ENCODE assay signal across 8 mouse cellular contexts in the genomic region with DNA sequence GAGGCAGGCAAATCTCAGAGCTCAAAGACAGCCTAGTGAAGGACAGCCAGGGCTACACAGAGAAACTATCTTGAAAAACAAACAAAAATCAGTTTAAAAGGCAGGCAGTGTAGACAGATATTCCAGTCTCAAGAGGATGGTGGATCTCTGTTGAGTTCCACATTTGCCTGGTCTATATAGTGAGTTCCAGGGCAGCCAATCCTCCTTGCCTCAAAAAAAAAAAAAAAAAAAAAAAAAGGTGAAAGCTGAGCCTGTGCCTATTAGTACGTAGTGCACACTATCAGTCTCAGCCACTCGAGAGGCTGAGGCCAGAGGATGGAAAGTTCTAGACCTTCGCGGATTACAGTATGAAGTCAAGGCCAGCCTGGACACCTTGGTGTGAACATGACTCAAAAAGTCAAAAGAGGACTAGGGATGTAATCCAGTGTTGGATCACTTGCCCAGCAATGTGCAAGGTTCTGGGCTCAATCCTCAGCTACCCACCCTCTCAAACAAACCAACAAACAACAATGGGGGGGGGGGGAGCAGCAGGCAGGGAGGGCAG. TPM values are rescaled to one million over a fixed set of nuclear protein-coding genes. Genes with fewer than 3 reads are reported as not detected.
DNase-seq lines count a peak whose midpoint lies in the region; ATAC-seq and TF ChIP-seq lines count a peak whose summit lies in the region.

No protein-coding gene starts in this region.

- 4% methylated on average over 4 of the region's 4 CpGs for WGBS in embryonic facial prominence, embryonic 15.5 days
- WGBS in limb, embryonic 10.5 days: 17% methylated on average over 4 of the region's 4 CpGs

- TF ChIP-seq POLR2A in myocyte (IDR thresholded peaks at IDR 0.05; ENCODE audit: insufficient read length, low read depth): no peak

- POLR2A ChIA-PET in Patski (lab: Charles Lee): interaction anchor here (0.6 to 1.0 kb wide), 2 partner anchors 15 to 61 kb away, joined by 3 to 4 read pairs; a partner anchor contains a TSS

- no peaks in the 10 kb centered on the region for H3K9me3 ChIP-seq in embryonic facial prominence, embryonic 15.5 days (replicated peaks)
- H3K9me3 ChIP-seq in limb, embryonic 10.5 days (replicated peaks): no peaks in the 10 kb centered on the region

- TF ChIP-seq CTCF in layer of hippocampus, adult 2 months (conservative IDR thresholded peaks at IDR 0.05): no peak
- TF ChIP-seq CTCF in Patski (IDR thresholded peaks at IDR 0.05): no peak

- peaks cover 40% of the 10 kb centered on the region for H3K79me2 ChIP-seq in myocyte (ENCODE audit: control insufficient read depth, insufficient read depth)

- peak overlapping the region; percentile 98 for H3K27ac ChIP-seq in layer of hippocampus, adult 2 months
- peak overlapping the region; percentile 95 for H3K27ac ChIP-seq in embryonic facial prominence, embryonic 15.5 days (replicated peaks)
- H3K27ac ChIP-seq in limb, embryonic 10.5 days: peak overlapping the region; percentile 98

- peak overlapping the region; percentile 92 for H3ac ChIP-seq in myocyte (ENCODE audit: control insufficient read depth, insufficient read length)

- DNase-seq in layer of hippocampus, adult 2 months (ENCODE audit: low spot score in 2 of 2): peak in 1 of 2 experiments; percentile 11
- DNase-seq in layer of hippocampus, postnatal 10 days (ENCODE audit: low spot score in 2 of 2): no peak
- DNase-seq in Patski (ENCODE audit: low read depth, low spot score): no peak
- DNase-seq in limb, embryonic 10.5 days (ENCODE audit: low spot score): no peak
- DNase-seq in frontal cortex, postnatal 36 days (ENCODE audit: low spot score in 2 of 2): no peak
- DNase-seq in frontal cortex, postnatal 25 days (ENCODE audit: low spot score in 2 of 2): no peak

- peak overlapping the region; percentile 66 for H3K4me2 ChIP-seq in embryonic facial prominence, embryonic 15.5 days (replicated peaks)
- H3K4me2 ChIP-seq in myocyte (ENCODE audit: low read depth): peak overlapping the region; percentile 85

- peaks cover 31% of the 10 kb centered on the region for H3K4me1 ChIP-seq in embryonic facial prominence, embryonic 15.5 days
- H3K4me1 ChIP-seq in limb, embryonic 10.5 days: peaks cover 20% of the 10 kb centered on the region

- H3K36me3 ChIP-seq in embryonic facial prominence, embryonic 15.5 days: peaks cover 10% of the 10 kb centered on the region; the same call in 1 of the 2 replicates
- H3K36me3 ChIP-seq in limb, embryonic 10.5 days: peaks cover 25% of the 10 kb centered on the region
- H3K36me3 ChIP-seq in myocyte (ENCODE audit: control insufficient read depth, insufficient read depth): peaks cover 5% of the 10 kb centered on the region

- peak overlapping the region; percentile 87 for H3K9ac ChIP-seq in embryonic facial prominence, embryonic 15.5 days

- peak; percentile 0 for ATAC-seq in Patski
- ATAC-seq in embryonic facial prominence, embryonic 15.5 days (ENCODE audit: insufficient number of reproducible peaks, low FRiP score, low TSS enrichment, low read depth): no peak

- CTCF ChIA-PET in Patski (lab: Charles Lee): interaction anchor here (0.7 to 3.0 kb wide), 4 partner anchors 12 to 60 kb away, joined by 3 to 13 read pairs (median 4); no protein-coding TSS in a partner anchor

- peak overlapping the region; percentile 100 for H3K4me3 ChIP-seq in layer of hippocampus, adult 2 months
- H3K4me3 ChIP-seq in embryonic facial prominence, embryonic 15.5 days (replicated peaks): peak overlapping the region; percentile 82
- peak overlapping the region; percentile 88 for H3K4me3 ChIP-seq in limb, embryonic 10.5 days
- peak overlapping the region; percentile 65 for H3K4me3 ChIP-seq in myocyte

- in situ Hi-C loops in Patski (cut with MboI; ENCODE audit: low pct_unique_long_range_greater_than_20kb): no loop called here

- no peaks in the 10 kb centered on the region for H3K27me3 ChIP-seq in Patski
- H3K27me3 ChIP-seq in embryonic facial prominence, embryonic 15.5 days: no peaks in the 10 kb centered on the region
- no peaks in the 10 kb centered on the region for H3K27me3 ChIP-seq in limb, embryonic 10.5 days (ENCODE audit: low read depth, poor library complexity, severe bottlenecking)
- no peaks in the 10 kb centered on the region for H3K27me3 ChIP-seq in myocyte (ENCODE audit: control insufficient read depth, insufficient read depth, insufficient read length)

TF ChIP-seq in myocyte, 11 proteins besides CTCF, POLR2A, EP300 and RAD21:
- TF ChIP-seq REST (IDR thresholded peaks at IDR 0.05; ENCODE audit: insufficient read depth, insufficient read length) (no peak), CEBPB (IDR thresholded peaks at IDR 0.05; ENCODE audit: insufficient read depth, poor library complexity, severe bottlenecking) (no peak), MAX (IDR thresholded peaks at IDR 0.05; ENCODE audit: low read depth) (no peak), MYOD1 (IDR thresholded peaks at IDR 0.05; ENCODE audit: control insufficient read depth in 1 of 3, insufficient read length in 2 of 3, low read depth in 2 of 3) (no peak), USF1 (IDR thresholded peaks at IDR 0.05; ENCODE audit: low read depth) (no peak)

RNA-seq across cellular contexts. Expression of a gene that starts 0.7 kb away (rescaled TPM):
- 100 to 1,000 TPM; 170 to 193 TPM for total RNA-seq in layer of hippocampus, adult 2 months (2021)
- 100 to 1,000 TPM; 196 to 200 TPM for total RNA-seq in layer of hippocampus, postnatal 10 days (2021)
- polyA plus RNA-seq in Patski (2021) (942 TPM), myocyte (2012; fragmentation: generic; extraction: Trizol) (130 TPM)
- 751 and 770 TPM in 2 replicates for polyA plus RNA-seq in embryonic facial prominence, embryonic 15.5 days (2015; fragmentation: Nextera tagmentation; extraction: Ambion mirVana)
- polyA plus RNA-seq in limb, embryonic 10.5 days (2016; fragmentation: Nextera tagmentation; extraction: Ambion mirVana): 603 and 646 TPM in 2 replicates

RNA-seq across cellular contexts. Expression of a gene that starts 0.7 kb away (rescaled TPM):
- total RNA-seq in layer of hippocampus, adult 2 months (2021): 1 to 10 TPM; 5.3 TPM
- total RNA-seq in layer of hippocampus, postnatal 10 days (2021): 1 to 10 TPM; 3.8 to 4.2 TPM
- polyA plus RNA-seq in Patski (2021) (2.2 TPM), myocyte (2012; fragmentation: generic; extraction: Trizol) (1.5 TPM)
- polyA plus RNA-seq in embryonic facial prominence, embryonic 15.5 days (2015; fragmentation: Nextera tagmentation; extraction: Ambion mirVana): 3.0 and 3.3 TPM in 2 replicates
- polyA plus RNA-seq in limb, embryonic 10.5 days (2016; fragmentation: Nextera tagmentation; extraction: Ambion mirVana): 2.3 and 2.9 TPM in 2 replicates

RNA-seq across cellular contexts. Expression of a gene that starts 25.9 kb away (rescaled TPM):
- under 1 TPM; 0.46 to 0.69 TPM for total RNA-seq in layer of hippocampus, adult 2 months (2021)
- under 1 TPM; 0.13 to 0.16 TPM for total RNA-seq in layer of hippocampus, postnatal 10 days (2021)
- not detected for polyA plus RNA-seq in Patski (2021)
- 0.08 TPM in 1 of 2 replicates, not detected in the other for polyA plus RNA-seq in embryonic facial prominence, embryonic 15.5 days (2015; fragmentation: Nextera tagmentation; extraction: Ambion mirVana)
- not detected in 2 replicates for polyA plus RNA-seq in limb, embryonic 10.5 days (2016; fragmentation: Nextera tagmentation; extraction: Ambion mirVana)
- not detected for polyA plus RNA-seq in myocyte (2012; fragmentation: generic; extraction: Trizol)

RNA-seq across cellular contexts. Expression of a gene that starts 31.2 kb away (rescaled TPM):
- not detected for total RNA-seq in layer of hippocampus, adult 2 months (2021)
- total RNA-seq in layer of hippocampus, postnatal 10 days (2021): not detected
- polyA plus RNA-seq in Patski (2021) (1.6 TPM), myocyte (2012; fragmentation: generic; extraction: Trizol) (0.05 TPM)
- polyA plus RNA-seq in embryonic facial prominence, embryonic 15.5 days (2015; fragmentation: Nextera tagmentation; extraction: Ambion mirVana): 28.9 and 37.4 TPM in 2 replicates
- 6.4 and 8.1 TPM in 2 replicates for polyA plus RNA-seq in limb, embryonic 10.5 days (2016; fragmentation: Nextera tagmentation; extraction: Ambion mirVana)

RNA-seq across cellular contexts. Expression of a gene that starts 36.1 kb away (rescaled TPM):
- total RNA-seq in layer of hippocampus, adult 2 months (2021): 100 to 1,000 TPM; 146 to 155 TPM
- 100 to 1,000 TPM; 158 to 189 TPM for total RNA-seq in layer of hippocampus, postnatal 10 days (2021)
- polyA plus RNA-seq in Patski (2021): 667 TPM
- polyA plus RNA-seq in embryonic facial prominence, embryonic 15.5 days (2015; fragmentation: Nextera tagmentation; extraction: Ambion mirVana): 510 and 538 TPM in 2 replicates
- polyA plus RNA-seq in limb, embryonic 10.5 days (2016; fragmentation: Nextera tagmentation; extraction: Ambion mirVana): 472 and 490 TPM in 2 replicates
- polyA plus RNA-seq in myocyte (2012; fragmentation: generic; extraction: Trizol): 891 TPM
